Mouse (Mus musculus) hindbrain, embryonic 14.5 days (tissue): ENCODE measurements around the gene Hspb6. TPM values are rescaled to one million over a fixed set of nuclear protein-coding genes. Genes with fewer than 3 reads are reported as not detected.

ENCODE experiments used
- ATAC-seq: fragments of 200-750 bp; cut with Nextera tagmentation; 2 replicates; pipeline ENCODE4 v1.8.0; 2017; ENCODE audit warnings: moderate number of reproducible peaks, mild to moderate bottlenecking, moderate TSS enrichment, moderate library complexity; ENCODE audit not compliant: low FRiP score
- DNase-seq: peaks from one replicate; pipeline ENCODE4 v3.0.0-alpha.2; 2015; ENCODE audit warnings: low spot score
- H3K27ac ChIP-seq: fragments of 300-500 bp; sonication (generic); 2 replicates; pipeline ENCODE4 v1.5.1; 2014; ENCODE audit warnings: mild to moderate bottlenecking, moderate library complexity
- H3K27me3 ChIP-seq: fragments of 300-500 bp; sonication (generic); 2 replicates; pipeline ENCODE4 v1.6.1; 2014; ENCODE audit warnings: mild to moderate bottlenecking, low read length, mixed read lengths; ENCODE audit not compliant: control insufficient read depth, insufficient read depth
- H3K36me3 ChIP-seq: fragments of 300-500 bp; sonication (generic); replicated peaks from 2 replicates; pipeline ENCODE4 v1.6.1; 2014; ENCODE audit not compliant: control insufficient read depth, insufficient read depth
- H3K4me1 ChIP-seq: fragments of 300-500 bp; sonication (generic); replicated peaks from 2 replicates; pipeline ENCODE4 v1.6.1; 2014; ENCODE audit warnings: antibody characterized with exemption, low read length, mixed read lengths; ENCODE audit not compliant: control insufficient read depth, insufficient read depth
- H3K4me2 ChIP-seq: fragments of 300-500 bp; sonication (generic); replicated peaks from 2 replicates; pipeline ENCODE4 v1.6.1; 2014; ENCODE audit warnings: mild to moderate bottlenecking, moderate library complexity
- H3K4me3 ChIP-seq: fragments of 300-500 bp; sonication (generic); replicated peaks from 2 replicates; pipeline ENCODE4 v1.5.1; 2014; ENCODE audit warnings: mild to moderate bottlenecking, low read length
- H3K9ac ChIP-seq: fragments of 300-500 bp; sonication (generic); 2 replicates; pipeline ENCODE4 v1.6.1; 2014
- H3K9me3 ChIP-seq: fragments of 300-500 bp; sonication (generic); 2 replicates; pipeline ENCODE4 v1.6.1; 2016; ENCODE audit warnings: low read length; ENCODE audit not compliant: control insufficient read depth
- WGBS: fragments of 180-500 bp; shearing (Covaris S2); extraction: QIAGEN DNeasy Blood & Tissue Kit; methylation state at CpG from one replicate; pipeline ENCODE4 v1.1.7; 2014; 5-methylcytosine and 5-hydroxymethylcytosine counted together
- polyA plus RNA-seq: library from polyadenylated mRNA; unstranded; fragments of >200 nt; fragmentation: Nextera tagmentation; extraction: Ambion mirVana; gene quantifications from 2 replicates; pipeline ENCODE4 v1.2.1, GENCODE M21; 2014

Hspb6 gene
- polyA plus RNA-seq, 1 experiment from 2014 or later = 12.6 TPM

DNA sequence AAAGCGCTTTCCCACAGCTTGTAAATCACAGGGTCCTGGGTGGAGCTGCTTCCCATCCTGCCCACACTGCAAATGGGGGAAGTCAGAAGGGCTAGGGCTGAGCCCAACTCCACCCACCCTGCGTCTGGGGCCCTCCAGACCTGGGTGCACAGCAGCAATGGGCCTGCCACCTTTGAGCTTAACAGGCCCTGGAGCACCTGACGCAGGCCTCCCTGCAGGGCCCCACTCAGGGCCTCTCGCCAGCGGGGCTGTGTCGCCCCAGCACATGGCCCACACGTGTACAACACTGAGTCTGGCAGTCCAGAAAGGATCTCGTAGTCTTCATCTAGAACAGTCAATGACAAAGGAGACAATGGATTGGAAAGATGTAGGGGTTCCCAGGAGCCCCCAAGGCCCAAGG, 28.0 kb downstream of the Hspb6 start:
- Histone ChIP-seq H3K9ac (no peak overlapping the region), H3K4me3 (no peak overlapping the region), H3K27me3 (no peaks in the 10 kb centered on the region), H3K4me1 (no peaks in the 10 kb centered on the region), H3K9me3 (no peaks in the 10 kb centered on the region), H3K27ac (no peak overlapping the region), H3K36me3 (peaks cover 100% of the 10 kb centered on the region), H3K4me2 (no peak overlapping the region)
- ATAC-seq (no peak), DNase-seq (no peak)
- 96% methylated on average over 8 of the region's 8 CpGs for WGBS

DNA sequence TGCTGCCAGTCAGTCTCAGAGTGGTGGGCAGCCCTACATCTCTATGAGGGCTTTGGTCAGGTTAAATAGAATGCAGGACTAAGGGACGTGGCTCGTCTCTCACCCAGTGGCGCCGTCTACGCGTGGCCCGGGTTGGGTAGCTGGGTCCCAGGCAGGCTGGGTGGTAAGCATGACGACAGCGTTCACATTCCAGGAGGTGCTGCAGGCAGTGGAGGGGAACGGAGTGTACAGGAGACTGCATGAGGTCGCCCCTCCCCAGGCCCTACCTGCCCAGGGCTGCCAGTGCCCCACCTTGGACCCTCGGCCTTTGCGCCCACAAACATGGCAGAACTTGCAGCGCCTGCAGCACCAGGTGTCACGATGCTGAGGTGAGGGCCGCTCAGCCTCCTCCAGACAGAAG, 29.6 kb downstream of the Hspb6 start:
- Histone ChIP-seq H3K36me3 (peaks cover 100% of the 10 kb centered on the region), H3K4me3 (no peak overlapping the region), H3K4me1 (peaks cover under 1% of the 10 kb centered on the region; the same call in 1 of the 2 replicates), H3K9me3 (no peaks in the 10 kb centered on the region), H3K27me3 (no peaks in the 10 kb centered on the region), H3K27ac (no peak overlapping the region), H3K4me2 (no peak overlapping the region), H3K9ac (no peak overlapping the region)
- DNase-seq (no peak), ATAC-seq (no peak)
- WGBS = 95% methylated on average over 16 of the region's 16 CpGs

DNA sequence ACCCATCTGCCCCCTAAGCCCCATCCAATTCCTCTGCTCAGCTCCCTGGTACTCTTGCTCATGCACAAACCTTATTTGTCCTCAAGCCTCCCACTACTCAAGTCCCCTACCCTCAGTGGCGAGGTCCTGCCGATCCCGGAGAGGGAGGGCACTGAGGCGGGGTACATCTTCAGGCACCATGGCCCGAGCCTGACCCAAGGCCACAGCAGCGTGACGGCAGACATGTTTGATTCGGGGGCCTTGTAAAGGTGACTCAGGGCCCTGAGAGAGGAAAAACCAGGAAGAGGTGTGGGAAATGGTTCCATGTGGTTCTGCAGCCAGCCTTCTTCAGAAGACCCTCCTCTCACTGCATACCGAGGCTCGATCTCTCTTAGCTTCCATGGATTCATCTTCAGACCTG, 32.4 kb downstream of the Hspb6 start:
- WGBS = 94% methylated on average over 10 of the region's 10 CpGs
- H3K9ac ChIP-seq = no peak overlapping the region
- H3K27ac ChIP-seq = no peak overlapping the region
- DNase-seq (no peak), ATAC-seq (no peak)
- peaks cover 75% of the 10 kb centered on the region for H3K36me3 ChIP-seq
- H3K4me3 ChIP-seq = no peak overlapping the region
- H3K4me2 ChIP-seq = no peak overlapping the region
- no peaks in the 10 kb centered on the region for H3K9me3 ChIP-seq
- no peaks in the 10 kb centered on the region for H3K27me3 ChIP-seq
- H3K4me1 ChIP-seq = peaks cover 10% of the 10 kb centered on the region

DNA sequence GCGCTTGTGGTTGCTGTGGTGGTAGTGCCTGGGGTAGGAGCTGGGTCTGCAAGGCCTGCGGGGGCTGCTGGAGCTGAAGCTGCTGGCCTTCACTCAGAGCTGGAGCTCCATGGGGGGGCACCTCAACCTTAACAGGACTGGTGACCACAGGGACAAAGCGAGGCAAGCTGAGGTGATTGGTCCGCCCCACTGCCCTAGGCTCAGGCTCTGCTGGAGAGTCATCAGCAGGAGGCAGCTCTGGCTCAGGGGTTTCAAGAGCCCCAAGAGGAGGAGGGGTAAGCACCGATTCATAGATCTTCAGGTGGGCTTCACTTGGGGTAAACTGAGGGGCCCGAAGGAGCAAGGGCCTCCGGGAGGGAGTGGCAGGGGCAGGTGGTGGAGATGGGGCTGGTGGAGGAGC, 33.2 kb downstream of the Hspb6 start:
- 94% methylated on average over 7 of the region's 7 CpGs for WGBS
- ATAC-seq (no peak), DNase-seq (no peak)

DNA sequence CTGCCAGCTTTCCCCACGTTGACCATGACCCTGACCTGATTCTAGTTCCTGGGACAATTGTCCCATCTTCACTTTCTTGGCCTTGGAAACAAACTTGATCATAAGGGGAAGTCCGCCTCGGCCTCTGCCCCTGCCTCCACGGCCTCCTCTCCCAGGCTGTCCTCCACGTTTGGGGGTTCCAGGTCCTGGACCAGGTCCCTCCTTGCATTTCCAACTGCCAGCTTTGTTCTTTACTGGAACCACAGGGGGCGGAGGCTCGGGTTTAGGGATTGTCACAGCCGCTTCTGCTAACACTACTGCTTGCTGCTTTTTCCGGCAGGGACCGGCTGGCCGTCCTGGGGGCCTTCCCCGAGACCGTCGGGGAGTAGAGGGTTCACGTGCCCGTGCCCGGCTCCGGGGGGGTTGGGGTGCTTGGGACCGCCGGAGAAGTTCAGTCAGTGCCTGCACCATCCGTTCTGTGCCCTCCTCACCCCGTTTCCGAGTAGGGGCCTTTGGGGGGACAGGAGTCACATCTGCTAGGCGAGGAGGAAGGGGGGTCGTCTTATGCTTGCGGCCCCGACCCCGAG, 34.6 kb downstream of the Hspb6 start:
- no peak overlapping the region for H3K27ac ChIP-seq
- H3K4me3 ChIP-seq = peak overlapping the region; percentile 85
- DNase-seq (no peak), ATAC-seq (no peak)
- H3K9me3 ChIP-seq = no peaks in the 10 kb centered on the region
- peak overlapping the region; percentile 93 for H3K4me2 ChIP-seq
- peaks cover 53% of the 10 kb centered on the region for H3K36me3 ChIP-seq
- H3K27me3 ChIP-seq = no peaks in the 10 kb centered on the region
- peaks cover 10% of the 10 kb centered on the region for H3K4me1 ChIP-seq
- peak overlapping the region; percentile 98; the same call in 1 of the 2 replicates for H3K9ac ChIP-seq
- 91% methylated on average over 28 of the region's 28 CpGs for WGBS

More for the DNA sequence above, 33.2 kb downstream of the Hspb6 start:
- Histone ChIP-seq H3K9me3 (no peaks in the 10 kb centered on the region), H3K27ac (no peak overlapping the region), H3K36me3 (peaks cover 67% of the 10 kb centered on the region), H3K27me3 (no peaks in the 10 kb centered on the region), H3K4me1 (peaks cover 10% of the 10 kb centered on the region), H3K4me3 (no peak overlapping the region), H3K9ac (no peak overlapping the region), H3K4me2 (no peak overlapping the region)

DNA sequence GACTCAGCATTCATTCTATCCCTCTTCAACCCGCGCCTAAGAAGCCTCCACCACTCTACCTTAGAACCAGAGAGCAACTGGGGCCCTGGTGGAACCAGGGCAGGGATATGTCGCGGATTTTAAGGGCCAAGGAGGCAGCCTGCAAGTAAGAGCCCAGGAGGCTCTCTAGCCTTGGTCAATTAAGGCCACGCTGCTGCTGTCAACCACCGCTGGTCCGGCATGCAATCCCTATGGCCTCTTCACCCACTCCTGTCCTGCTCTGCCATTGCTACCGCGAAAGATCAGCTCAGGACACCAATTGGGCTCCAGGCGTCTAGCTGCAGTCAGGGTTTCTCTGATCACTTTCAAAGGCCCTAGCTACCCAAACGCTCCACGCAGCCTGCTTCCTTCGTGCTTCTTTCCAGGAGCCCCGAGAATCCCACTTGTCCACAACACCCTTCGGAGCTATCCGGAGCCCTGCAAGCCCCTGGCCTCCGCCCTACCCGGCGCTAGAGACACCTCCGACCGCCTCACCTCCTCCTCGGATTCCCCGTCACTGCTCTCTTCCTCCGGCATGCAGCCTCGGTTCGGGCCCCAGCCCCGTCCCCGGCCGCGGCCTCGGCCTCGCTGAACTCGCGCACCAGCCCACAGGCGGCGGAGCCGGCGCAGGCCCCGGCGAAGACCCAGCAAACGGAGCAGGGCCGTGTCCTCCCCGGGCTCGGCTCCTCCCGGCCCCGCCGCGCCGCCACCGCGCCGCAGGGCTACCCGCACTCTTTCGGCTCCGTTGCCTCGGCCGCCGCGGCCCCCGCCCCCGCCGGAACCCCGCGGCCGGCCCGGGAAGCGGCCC, 36.1 kb downstream of the Hspb6 start:
- DNase-seq = peak; percentile 29
- Histone ChIP-seq H3K4me3 (peak overlapping the region; percentile 85), H3K27ac (peak overlapping the region; percentile 94), H3K9me3 (no peaks in the 10 kb centered on the region), H3K27me3 (no peaks in the 10 kb centered on the region), H3K36me3 (peaks cover 38% of the 10 kb centered on the region), H3K9ac (peak overlapping the region; percentile 98), H3K4me1 (peaks cover 10% of the 10 kb centered on the region), H3K4me2 (peak overlapping the region; percentile 93)
- ATAC-seq = peak; percentile 38
- 1% methylated on average over 53 of the region's 67 CpGs for WGBS

DNA sequence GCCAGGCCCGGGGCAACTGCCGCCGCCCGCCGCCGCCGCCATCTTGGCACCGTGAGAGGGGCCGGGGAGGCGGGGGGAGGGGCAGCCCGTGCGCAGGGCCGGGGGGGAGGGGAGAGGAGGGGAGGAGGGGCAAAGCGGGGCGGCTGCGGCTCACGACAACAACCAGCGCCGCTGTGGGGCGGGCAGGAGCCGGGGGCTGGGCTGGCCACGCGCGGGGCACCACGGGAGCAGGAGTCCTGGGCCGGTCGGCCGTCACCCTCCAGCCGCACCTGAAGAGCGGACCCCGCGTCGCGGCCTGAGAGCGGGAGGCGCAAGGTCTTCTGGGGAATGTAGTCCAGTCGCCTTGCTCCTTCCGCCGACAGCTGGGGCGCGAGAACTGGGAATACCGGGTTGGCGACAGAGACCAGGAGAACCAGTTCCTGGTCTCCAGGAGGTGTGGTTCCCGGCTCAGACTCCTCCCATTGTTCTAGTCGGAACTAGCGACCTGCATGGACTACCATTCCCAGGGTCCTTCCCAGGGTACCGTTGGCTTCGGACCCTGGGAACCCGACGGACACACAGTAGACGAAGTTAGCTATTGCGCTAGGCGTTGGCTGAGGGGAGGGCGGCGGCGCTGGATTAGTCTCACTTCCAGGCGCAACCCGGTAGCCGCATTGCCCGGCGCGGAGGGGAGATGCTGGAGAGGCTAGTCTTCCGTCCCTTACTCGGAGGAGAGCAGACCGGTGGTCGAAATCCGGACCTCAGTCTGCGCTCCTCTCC, 36.9 kb downstream of the Hspb6 start, which contains the start of gene Kmt2b:
Gene Kmt2b (minus strand): TSS at position 51 of the 759 bp plus-strand sequence.
- ATAC-seq (peak; percentile 95), DNase-seq (peak; percentile 93)
- no peaks in the 10 kb centered on the region for H3K27me3 ChIP-seq
- no peaks in the 10 kb centered on the region for H3K9me3 ChIP-seq
- H3K27ac ChIP-seq = peak within 1 kb of the TSS; percentile 94
- H3K36me3 ChIP-seq = peaks cover 30% of the 10 kb centered on the region
- H3K4me1 ChIP-seq = peaks cover 10% of the 10 kb centered on the region
- peak within 1 kb of the TSS; percentile 98 for H3K9ac ChIP-seq
- peak within 1 kb of the TSS; percentile 85 for H3K4me3 ChIP-seq
- H3K4me2 ChIP-seq = peak within 1 kb of the TSS; percentile 93
- WGBS = under 1% methylated on average over 57 of the region's 68 CpGs

DNA sequence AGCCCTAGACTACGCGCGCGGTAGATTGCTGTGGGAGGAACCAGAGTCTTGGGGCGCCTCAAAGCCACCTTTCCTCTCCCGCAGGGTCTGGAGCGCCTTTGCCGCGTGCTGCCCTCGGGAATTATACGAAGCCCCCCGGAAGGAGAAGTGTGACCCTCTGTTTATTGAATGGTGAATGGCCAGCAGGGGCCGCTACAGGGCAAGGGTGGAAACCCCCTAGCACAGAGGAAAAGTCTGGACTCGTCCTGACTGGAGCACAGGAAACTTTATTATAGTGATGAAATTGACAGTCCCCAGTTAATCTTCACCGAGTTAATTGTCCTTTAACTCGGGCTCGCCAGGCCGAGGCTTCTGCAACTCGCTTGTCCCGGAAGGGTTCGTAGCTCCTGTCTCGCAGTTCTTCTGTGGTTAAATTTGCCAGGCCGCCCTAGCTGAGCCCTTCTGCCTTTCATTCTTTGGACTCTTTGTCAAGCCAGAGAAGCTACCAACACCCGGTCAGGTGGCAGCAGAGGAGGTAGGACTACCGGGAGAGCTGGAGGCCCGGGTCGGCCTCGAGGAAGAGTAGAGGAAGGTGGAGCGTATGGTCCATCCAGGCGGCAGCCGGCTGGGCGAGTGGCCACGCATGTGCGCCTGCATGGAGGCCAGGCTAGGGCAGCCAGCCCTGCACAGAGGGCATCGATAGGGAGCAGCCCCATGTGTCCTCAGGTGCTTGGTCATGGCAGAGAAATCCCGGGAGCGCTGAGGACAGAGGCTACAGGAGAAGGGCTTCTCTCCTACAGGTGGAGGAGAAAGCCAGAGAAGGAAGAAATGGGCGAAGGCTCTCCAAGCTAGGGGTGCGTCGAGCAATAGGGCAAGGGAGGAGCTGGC, 37.7 kb downstream of the Hspb6 start:
- Histone ChIP-seq H3K27me3 (no peaks in the 10 kb centered on the region), H3K4me3 (peak overlapping the region; percentile 85), H3K4me1 (peaks cover 10% of the 10 kb centered on the region), H3K36me3 (peaks cover 22% of the 10 kb centered on the region), H3K9me3 (no peaks in the 10 kb centered on the region), H3K27ac (peak overlapping the region; percentile 94), H3K9ac (peak overlapping the region; percentile 98), H3K4me2 (peak overlapping the region; percentile 57)
- DNase-seq (peak; percentile 88), ATAC-seq (peak; percentile 56)
- WGBS = 31% methylated on average over 39 of the region's 40 CpGs
